Mouse (Mus musculus): ENCODE data around the gene Ubtd1. TPM values are rescaled to one million over a fixed set of nuclear protein-coding genes. Genes with fewer than 3 reads are reported as not detected.

Gene Ubtd1
- polyA plus RNA-seq, 1 experiment = 73.0 TPM

GRCm38 (mm10) chr19:42045269-42046102 lies 63.9 kb downstream of the Ubtd1 start, which contains the start of gene Hoga1:
TSS of gene Hoga1 (plus strand) at chr19:42045610.
- Histone ChIP-seq H3K36me3 (ENCODE audit: control insufficient read depth, insufficient read depth) (no peaks in the 10 kb centered on the region), H3K79me3 (ENCODE audit: low read depth) (no peaks in the 10 kb centered on the region), H3K27me3 (ENCODE audit: control insufficient read depth, insufficient read depth, insufficient read length) (no peaks in the 10 kb centered on the region), H3ac (ENCODE audit: control insufficient read depth, insufficient read length, low read depth) (no peak within 1 kb of the TSS), H3K79me2 (ENCODE audit: control insufficient read depth, insufficient read depth) (no peaks in the 10 kb centered on the region), H3K4me3 (ENCODE audit: insufficient read depth, poor library complexity, severe bottlenecking) (no peak within 1 kb of the TSS)
- TF ChIP-seq MYOD1 (IDR thresholded peaks at IDR 0.05; ENCODE audit: control insufficient read depth, insufficient read length, low read depth) (no peak), USF1 (IDR thresholded peaks at IDR 0.05; ENCODE audit: low read depth) (peak; percentile 90), CTCF (IDR thresholded peaks at IDR 0.05; ENCODE audit: control insufficient read depth, insufficient read depth, insufficient read length) (peak; percentile 57), MAX (IDR thresholded peaks at IDR 0.05) (peak; percentile 94), FOSL1 (IDR thresholded peaks at IDR 0.05; ENCODE audit: insufficient read depth, low read length, poor library complexity, severe bottlenecking) (no peak)

GRCm38 (mm10) chr19:42050251-42050650 lies 68.7 kb downstream of the Ubtd1 start:
- Histone ChIP-seq H3ac (ENCODE audit: control insufficient read depth, insufficient read length, low read depth) (no peak overlapping the region), H3K79me3 (ENCODE audit: low read depth) (no peaks in the 10 kb centered on the region), H3K36me3 (ENCODE audit: control insufficient read depth, insufficient read depth) (no peaks in the 10 kb centered on the region), H3K79me2 (ENCODE audit: control insufficient read depth, insufficient read depth) (no peaks in the 10 kb centered on the region), H3K27me3 (ENCODE audit: control insufficient read depth, insufficient read depth, insufficient read length) (no peaks in the 10 kb centered on the region), H3K4me3 (ENCODE audit: insufficient read depth, poor library complexity, severe bottlenecking) (no peak overlapping the region)
- TF ChIP-seq USF1 (IDR thresholded peaks at IDR 0.05; ENCODE audit: low read depth) = no peak

- H3K27me3 ChIP-seq (ENCODE audit: control insufficient read depth, insufficient read depth, insufficient read length) = no peaks in the 10 kb centered on the region
- H3K4me3 ChIP-seq (ENCODE audit: insufficient read depth, poor library complexity, severe bottlenecking) = no peak overlapping the region
- H3ac ChIP-seq (ENCODE audit: control insufficient read depth, insufficient read length, low read depth) = no peak overlapping the region
- H3K79me3 ChIP-seq (ENCODE audit: low read depth) = no peaks in the 10 kb centered on the region
- no peaks in the 10 kb centered on the region for H3K36me3 ChIP-seq (ENCODE audit: control insufficient read depth, insufficient read depth)
- no peaks in the 10 kb centered on the region for H3K79me2 ChIP-seq (ENCODE audit: control insufficient read depth, insufficient read depth)
- TF ChIP-seq MYOG (IDR thresholded peaks at IDR 0.05; ENCODE audit: control insufficient read depth, extremely low read depth, insufficient read length) = no peak
- no peak for TF ChIP-seq MYOD1 (IDR thresholded peaks at IDR 0.05; ENCODE audit: control insufficient read depth, insufficient read length, low read depth)
- no peak for TF ChIP-seq CTCF (IDR thresholded peaks at IDR 0.05; ENCODE audit: control insufficient read depth, insufficient read depth, insufficient read length)
- no peak for TF ChIP-seq USF1 (IDR thresholded peaks at IDR 0.05; ENCODE audit: low read depth)
- no peak for TF ChIP-seq CEBPB (IDR thresholded peaks at IDR 0.05; ENCODE audit: low read depth)
- TF ChIP-seq MAX (IDR thresholded peaks at IDR 0.05) = no peak
- TF ChIP-seq FOSL1 (IDR thresholded peaks at IDR 0.05; ENCODE audit: insufficient read depth, low read length, poor library complexity, severe bottlenecking) = no peak
Measured at GRCm38 (mm10) chr19:42051351-42051750, 69.8 kb downstream of the Ubtd1 start.

GRCm38 (mm10) chr19:42051948-42052347 lies 70.4 kb downstream of the Ubtd1 start, which contains the start of gene 4933411K16Rik:
TSS of gene 4933411K16Rik (plus strand) at chr19:42052248.
- Histone ChIP-seq H3ac (ENCODE audit: control insufficient read depth, insufficient read length, low read depth) (no peak within 1 kb of the TSS), H3K4me3 (ENCODE audit: insufficient read depth, poor library complexity, severe bottlenecking) (no peak within 1 kb of the TSS), H3K27me3 (ENCODE audit: control insufficient read depth, insufficient read depth, insufficient read length) (no peaks in the 10 kb centered on the region), H3K36me3 (ENCODE audit: control insufficient read depth, insufficient read depth) (no peaks in the 10 kb centered on the region), H3K79me2 (ENCODE audit: control insufficient read depth, insufficient read depth) (no peaks in the 10 kb centered on the region), H3K79me3 (ENCODE audit: low read depth) (no peaks in the 10 kb centered on the region)
- no peak for TF ChIP-seq USF1 (IDR thresholded peaks at IDR 0.05; ENCODE audit: low read depth)
- no peak for TF ChIP-seq CTCF (IDR thresholded peaks at IDR 0.05; ENCODE audit: control insufficient read depth, insufficient read depth, insufficient read length)
- TF ChIP-seq MYOD1 (IDR thresholded peaks at IDR 0.05; ENCODE audit: control insufficient read depth, insufficient read length, low read depth) = no peak
- no peak for TF ChIP-seq FOSL1 (IDR thresholded peaks at IDR 0.05; ENCODE audit: insufficient read depth, low read length, poor library complexity, severe bottlenecking)
- no peak for TF ChIP-seq CEBPB (IDR thresholded peaks at IDR 0.05; ENCODE audit: low read depth)
- TF ChIP-seq MAX (IDR thresholded peaks at IDR 0.05) = no peak
- no peak for TF ChIP-seq MYOG (IDR thresholded peaks at IDR 0.05; ENCODE audit: control insufficient read depth, extremely low read depth, insufficient read length)

- Histone ChIP-seq H3K4me3 (ENCODE audit: insufficient read depth, poor library complexity, severe bottlenecking) (no peak overlapping the region), H3K36me3 (ENCODE audit: control insufficient read depth, insufficient read depth) (no peaks in the 10 kb centered on the region)
Measured at GRCm38 (mm10) chr19:42054255-42054654, 72.7 kb downstream of the Ubtd1 start.

More at GRCm38 (mm10) chr19:42054255-42054654, 72.7 kb downstream of the Ubtd1 start:
- Histone ChIP-seq H3K79me3 (ENCODE audit: low read depth) (no peaks in the 10 kb centered on the region), H3K27me3 (ENCODE audit: control insufficient read depth, insufficient read depth, insufficient read length) (peaks cover 4% of the 10 kb centered on the region), H3ac (ENCODE audit: control insufficient read depth, insufficient read length, low read depth) (no peak overlapping the region), H3K79me2 (ENCODE audit: control insufficient read depth, insufficient read depth) (no peaks in the 10 kb centered on the region)
- TF ChIP-seq MAX (IDR thresholded peaks at IDR 0.05) (no peak), FOSL1 (IDR thresholded peaks at IDR 0.05; ENCODE audit: insufficient read depth, low read length, poor library complexity, severe bottlenecking) (no peak), MYOD1 (IDR thresholded peaks at IDR 0.05; ENCODE audit: control insufficient read depth, insufficient read length, low read depth) (no peak), MYOG (IDR thresholded peaks at IDR 0.05; ENCODE audit: control insufficient read depth, extremely low read depth, insufficient read length) (no peak), USF1 (IDR thresholded peaks at IDR 0.05; ENCODE audit: low read depth) (no peak), CTCF (IDR thresholded peaks at IDR 0.05; ENCODE audit: control insufficient read depth, insufficient read depth, insufficient read length) (no peak), CEBPB (IDR thresholded peaks at IDR 0.05; ENCODE audit: low read depth) (no peak)

Data from C2C12 (cell line).